Mouse (Mus musculus) lung, embryonic 16.5 days (tissue): Measurements from ENCODE around the gene Celsr1. TPM values are rescaled to one million over a fixed set of nuclear protein-coding genes. Genes with fewer than 3 reads are reported as not detected.
A peak's percentile ranks its signal among the peaks of the same experiment; 100 is the strongest.

Source experiments
- ATAC-seq: fragments of 200-750 bp; cut with Nextera tagmentation; 2 replicates; pipeline ENCODE4 v1.8.0; 2017; ENCODE audit warnings: low read depth, mild to moderate bottlenecking, moderate library complexity
- H3K27ac ChIP-seq: fragments of 300-500 bp; sonication (generic); 2 replicates; pipeline ENCODE4 v1.5.1; 2014; ENCODE audit warnings: mild to moderate bottlenecking, control low read depth, low read length
- H3K27me3 ChIP-seq: fragments of 300-500 bp; sonication (generic); 2 replicates; pipeline ENCODE4 v1.6.1; 2014; ENCODE audit warnings: low read depth, low read length, mixed read lengths; ENCODE audit not compliant: control insufficient read depth, insufficient read depth
- H3K36me3 ChIP-seq: fragments of 300-500 bp; sonication (generic); 2 replicates; pipeline ENCODE4 v1.6.1; 2014; ENCODE audit warnings: low read length; ENCODE audit not compliant: control insufficient read depth, insufficient read depth
- H3K4me1 ChIP-seq: fragments of 300-500 bp; sonication (generic); replicated peaks from 2 replicates; pipeline ENCODE4 v1.6.1; 2014; ENCODE audit warnings: low read length, mixed read lengths; ENCODE audit not compliant: control insufficient read depth, insufficient read depth
- H3K4me2 ChIP-seq: fragments of 300-500 bp; sonication (generic); 2 replicates; pipeline ENCODE4 v1.6.1; 2014; ENCODE audit warnings: low read depth, low read length, control low read depth
- H3K4me3 ChIP-seq: fragments of 300-500 bp; sonication (generic); 2 replicates; pipeline ENCODE4 v1.5.1; 2014; ENCODE audit warnings: mild to moderate bottlenecking, low read length, control low read depth
- H3K9ac ChIP-seq: fragments of 300-500 bp; sonication (generic); 2 replicates; pipeline ENCODE4 v1.6.1; 2014; ENCODE audit warnings: low read length, control low read depth
- H3K9me3 ChIP-seq: fragments of 300-500 bp; sonication (generic); 2 replicates; pipeline ENCODE4 v1.6.1; 2016; ENCODE audit warnings: low read length; ENCODE audit not compliant: control insufficient read depth
- WGBS: fragments of 180-500 bp; shearing (Covaris S2); extraction: QIAGEN DNeasy Blood & Tissue Kit; methylation state at CpG from one replicate; pipeline ENCODE4 v1.1.7; 2014; 5-methylcytosine and 5-hydroxymethylcytosine counted together
- polyA plus RNA-seq: library from polyadenylated mRNA; unstranded; fragments of >200 nt; fragmentation: Nextera tagmentation; extraction: Ambion mirVana; gene quantifications from 2 replicates; pipeline ENCODE4 v1.2.1, GENCODE M21; 2015

Gene Celsr1
- polyA plus RNA-seq, 1 experiment from 2014 or later = 3.6 TPM

DNA sequence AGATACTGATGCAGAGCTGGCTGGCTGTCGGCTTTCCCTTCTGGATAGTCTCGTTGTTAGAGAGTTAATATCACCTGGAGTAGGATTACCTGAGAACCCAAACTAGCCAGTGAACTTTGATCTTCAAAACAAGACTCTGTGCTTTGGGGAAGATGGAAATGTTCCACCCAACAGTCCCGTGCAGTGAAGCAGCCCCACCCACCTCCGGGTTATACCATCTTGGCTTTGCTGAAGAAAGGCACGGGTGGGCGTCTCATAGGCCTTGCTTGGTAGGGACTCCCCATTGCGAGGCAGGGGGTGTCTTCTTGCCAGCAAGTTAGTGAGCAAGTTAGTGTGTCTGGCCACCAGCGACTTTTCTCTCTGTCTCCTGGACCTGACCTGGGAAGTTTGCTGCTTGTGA is 42.8 kb upstream of the Celsr1 start:
- Histone ChIP-seq H3K4me1 (peaks cover 17% of the 10 kb centered on the region), H3K4me2 (no peak overlapping the region), H3K27ac (no peak overlapping the region), H3K27me3 (no peaks in the 10 kb centered on the region), H3K4me3 (no peak overlapping the region), H3K36me3 (no peaks in the 10 kb centered on the region), H3K9ac (no peak overlapping the region), H3K9me3 (no peaks in the 10 kb centered on the region)
- no peak for ATAC-seq
- WGBS = 72% methylated on average over 8 of the region's 8 CpGs

DNA sequence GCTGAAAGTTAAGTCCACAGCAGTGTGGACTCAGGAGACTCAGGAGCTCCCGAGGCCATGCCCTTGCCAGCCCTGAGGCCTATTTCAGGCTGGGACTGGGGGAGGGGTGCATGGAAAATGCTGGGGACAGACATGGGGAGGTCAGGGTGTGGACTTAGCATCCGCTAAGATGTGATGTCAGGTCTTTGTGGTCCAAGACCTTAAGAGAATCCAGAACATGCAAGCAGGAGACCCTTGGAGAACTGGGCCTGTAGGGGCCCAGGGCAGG is 42.4 kb upstream of the Celsr1 start:
- H3K4me1 ChIP-seq = peaks cover 17% of the 10 kb centered on the region
- ATAC-seq = no peak
- 82% methylated on average over 2 of the region's 2 CpGs for WGBS

GRCm38 (mm10) chr15:86075305-86076047 is 41.9 kb upstream of the Celsr1 start:
- no peaks in the 10 kb centered on the region for H3K9me3 ChIP-seq
- no peak overlapping the region for H3K4me3 ChIP-seq
- H3K4me1 ChIP-seq = peaks cover 17% of the 10 kb centered on the region
- WGBS = 88% methylated on average over 20 of the region's 20 CpGs
- H3K4me2 ChIP-seq = no peak overlapping the region
- no peak overlapping the region for H3K27ac ChIP-seq
- no peaks in the 10 kb centered on the region for H3K27me3 ChIP-seq
- ATAC-seq = no peak
- no peaks in the 10 kb centered on the region for H3K36me3 ChIP-seq
- H3K9ac ChIP-seq = no peak overlapping the region

More for the DNA sequence above, 42.4 kb upstream of the Celsr1 start:
- H3K4me2 ChIP-seq = no peak overlapping the region
- no peaks in the 10 kb centered on the region for H3K36me3 ChIP-seq
- H3K4me3 ChIP-seq = no peak overlapping the region
- H3K27me3 ChIP-seq = no peaks in the 10 kb centered on the region
- no peak overlapping the region for H3K9ac ChIP-seq
- H3K27ac ChIP-seq = no peak overlapping the region
- no peaks in the 10 kb centered on the region for H3K9me3 ChIP-seq

DNA sequence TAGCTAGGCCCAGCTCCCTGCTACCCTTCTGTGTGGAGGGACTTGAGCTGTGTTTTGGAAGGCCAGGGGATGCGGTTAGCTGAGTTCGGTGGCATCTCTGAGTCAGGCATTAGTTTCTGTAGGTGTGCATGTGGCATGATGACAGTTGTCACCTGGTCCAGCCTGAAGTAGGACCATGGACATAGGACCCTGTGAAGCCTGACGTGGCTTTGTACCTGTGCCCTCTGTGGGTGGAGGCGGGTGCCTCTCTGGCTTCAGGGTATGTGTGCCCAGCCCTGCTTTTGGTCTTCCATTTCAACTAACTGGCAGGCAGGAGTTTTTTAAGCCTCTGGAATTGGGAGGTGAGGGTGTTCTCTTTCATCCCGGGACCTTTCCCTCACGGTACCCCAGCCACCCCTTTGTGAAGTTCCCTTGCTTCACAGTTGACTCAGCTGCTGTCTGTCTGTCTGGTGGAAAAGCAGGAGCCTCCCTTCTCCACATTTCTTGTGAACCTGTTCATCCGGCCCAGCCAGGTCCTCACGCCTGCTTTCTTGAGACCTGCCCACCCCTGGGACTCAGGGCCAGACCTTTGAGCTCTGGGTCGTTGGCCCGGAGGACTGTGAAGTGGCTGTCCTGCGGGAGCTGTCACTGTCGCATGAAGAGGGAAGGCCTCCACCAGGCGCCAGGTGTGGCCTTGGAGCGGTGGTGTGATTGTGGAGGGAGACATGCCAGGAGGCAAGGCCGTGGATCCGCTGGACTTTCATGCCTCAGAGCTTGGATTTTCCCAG is 40.8 kb upstream of the Celsr1 start:
- Histone ChIP-seq H3K27ac (peak overlapping the region; percentile 56), H3K4me3 (no peak overlapping the region), H3K9ac (no peak overlapping the region), H3K9me3 (no peaks in the 10 kb centered on the region), H3K4me1 (peaks cover 11% of the 10 kb centered on the region), H3K36me3 (no peaks in the 10 kb centered on the region), H3K4me2 (no peak overlapping the region), H3K27me3 (no peaks in the 10 kb centered on the region)
- peak; percentile 37 for ATAC-seq
- 61% methylated on average over 16 of the region's 16 CpGs for WGBS

DNA sequence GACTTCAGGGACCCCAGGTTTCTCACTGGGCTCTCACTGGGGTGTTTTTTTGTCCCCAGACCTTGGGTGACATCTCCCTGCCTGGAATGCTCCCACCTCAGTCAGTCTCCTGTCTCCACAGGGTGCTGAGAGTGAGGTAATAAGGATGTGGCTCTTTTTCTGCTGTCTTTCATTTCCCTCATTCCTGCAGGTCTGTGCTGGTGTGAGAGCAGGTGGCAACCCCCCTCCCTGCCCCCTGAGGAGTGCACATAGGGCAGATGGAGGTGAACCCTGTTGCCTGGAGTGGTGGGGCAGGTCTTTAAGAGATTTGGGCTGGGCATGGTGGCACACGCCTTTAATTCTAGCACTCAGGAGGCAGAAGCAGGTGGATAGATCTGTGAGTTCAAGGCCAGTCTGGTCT is 37.6 kb upstream of the Celsr1 start:
- WGBS = 60% methylated on average over 1 of the region's 1 CpGs
- peaks cover 23% of the 10 kb centered on the region for H3K4me1 ChIP-seq

DNA sequence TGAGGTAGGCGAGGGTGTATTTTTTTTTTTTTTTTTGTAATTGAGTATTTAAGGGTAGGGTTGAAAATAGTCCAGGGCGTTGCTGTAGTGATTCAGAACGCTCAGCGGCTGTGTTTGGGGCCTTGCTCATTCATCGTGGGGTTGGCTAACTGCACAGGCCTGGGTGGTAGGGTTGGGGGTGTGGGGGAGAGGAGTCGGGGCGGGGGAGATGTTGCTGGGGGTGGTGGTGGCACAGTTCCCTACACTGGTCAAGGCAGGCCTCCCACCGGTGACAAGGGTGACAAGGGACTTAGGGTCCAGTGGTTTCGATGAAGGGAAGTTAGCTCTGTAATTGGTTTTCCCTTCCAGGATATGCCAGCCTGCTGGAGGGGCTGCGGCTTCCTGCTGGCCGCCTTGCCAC is 36.8 kb upstream of the Celsr1 start:
- H3K27me3 ChIP-seq = no peaks in the 10 kb centered on the region
- no peak overlapping the region for H3K4me2 ChIP-seq
- no peak overlapping the region for H3K27ac ChIP-seq
- H3K9ac ChIP-seq = no peak overlapping the region
- no peaks in the 10 kb centered on the region for H3K36me3 ChIP-seq
- no peak for ATAC-seq
- no peaks in the 10 kb centered on the region for H3K9me3 ChIP-seq
- H3K4me3 ChIP-seq = no peak overlapping the region
- peaks cover 23% of the 10 kb centered on the region for H3K4me1 ChIP-seq
- WGBS = 63% methylated on average over 11 of the region's 11 CpGs

More for the DNA sequence above, 37.6 kb upstream of the Celsr1 start:
- Histone ChIP-seq H3K27me3 (no peaks in the 10 kb centered on the region), H3K9me3 (no peaks in the 10 kb centered on the region), H3K36me3 (no peaks in the 10 kb centered on the region), H3K4me3 (no peak overlapping the region), H3K4me2 (no peak overlapping the region), H3K27ac (no peak overlapping the region), H3K9ac (no peak overlapping the region)
- ATAC-seq = no peak

GRCm38 (mm10) chr15:86069011-86069791 is 35.6 kb upstream of the Celsr1 start:
- WGBS = 78% methylated on average over 10 of the region's 10 CpGs
- H3K9me3 ChIP-seq = no peaks in the 10 kb centered on the region
- no peaks in the 10 kb centered on the region for H3K36me3 ChIP-seq
- H3K4me1 ChIP-seq = peaks cover 20% of the 10 kb centered on the region
- no peak overlapping the region for H3K4me2 ChIP-seq
- H3K27me3 ChIP-seq = no peaks in the 10 kb centered on the region
- no peak overlapping the region for H3K4me3 ChIP-seq
- H3K27ac ChIP-seq = no peak overlapping the region
- no peak for ATAC-seq
- no peak overlapping the region for H3K9ac ChIP-seq

GRCm38 (mm10) chr15:86067941-86068495 is 34.4 kb upstream of the Celsr1 start:
- no peaks in the 10 kb centered on the region for H3K27me3 ChIP-seq
- no peak overlapping the region for H3K4me2 ChIP-seq
- no peak overlapping the region for H3K4me3 ChIP-seq
- peak; percentile 4; the same call in 1 of the 2 replicates for ATAC-seq
- 57% methylated on average over 4 of the region's 4 CpGs for WGBS
- H3K9me3 ChIP-seq = no peaks in the 10 kb centered on the region
- peak overlapping the region; percentile 55; the same call in 1 of the 2 replicates for H3K27ac ChIP-seq
- H3K4me1 ChIP-seq = peaks cover 20% of the 10 kb centered on the region
- no peaks in the 10 kb centered on the region for H3K36me3 ChIP-seq
- H3K9ac ChIP-seq = peak overlapping the region; percentile 39; the same call in 1 of the 2 replicates

GRCm38 (mm10) chr15:86067581-86067910 is 34.0 kb upstream of the Celsr1 start:
- Histone ChIP-seq H3K9me3 (no peaks in the 10 kb centered on the region), H3K27ac (peak overlapping the region; percentile 55; the same call in 1 of the 2 replicates), H3K4me1 (peaks cover 20% of the 10 kb centered on the region), H3K4me3 (no peak overlapping the region), H3K36me3 (no peaks in the 10 kb centered on the region), H3K4me2 (0 out of 2 replicates have a peak overlapping the region, but pooled peaks have one; percentile 20), H3K27me3 (no peaks in the 10 kb centered on the region), H3K9ac (peak overlapping the region; percentile 39; the same call in 1 of the 2 replicates)
- WGBS = 26% methylated on average over 6 of the region's 6 CpGs
- ATAC-seq = peak; percentile 76
